Mouse (Mus musculus): Measurements from ENCODE around the gene Ptch1. TPM values are rescaled to one million over a fixed set of nuclear protein-coding genes. Genes with fewer than 3 reads are reported as not detected.

Gene Ptch1
- polyA plus RNA-seq (2016; fragmentation: Nextera tagmentation; extraction: Ambion mirVana), result 22.7 and 24.3 TPM in 2 replicates

DNA sequence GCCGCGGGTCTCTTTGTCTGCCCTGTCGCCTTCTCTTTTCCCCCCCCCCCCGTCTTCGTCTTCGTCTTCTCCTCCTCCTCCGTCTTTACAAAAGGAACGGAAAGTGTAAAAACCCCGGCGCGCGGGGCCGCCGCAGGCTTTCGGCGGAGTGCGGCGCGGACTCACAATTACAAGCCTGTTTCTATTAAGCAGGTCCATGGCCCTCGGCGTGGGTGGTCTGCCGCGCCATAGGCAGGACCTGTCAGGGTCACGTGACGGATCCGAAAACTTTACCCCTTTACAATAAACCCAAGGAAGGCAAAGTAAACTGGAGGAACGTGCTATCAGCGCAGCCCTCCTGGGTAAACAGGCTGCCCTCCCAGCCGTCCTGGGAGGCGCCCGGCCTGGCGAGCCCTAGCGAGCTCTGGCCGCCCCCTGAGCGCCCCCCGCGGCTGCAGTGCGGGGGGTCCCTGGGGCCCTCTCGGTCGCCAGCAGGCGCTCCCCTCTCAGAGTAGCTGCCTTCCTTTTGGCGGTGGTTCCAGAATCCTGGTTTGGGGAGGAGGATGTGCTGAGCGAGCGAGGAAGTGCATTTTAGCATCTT lies at the start of gene Ptch1:
Ptch1 (minus strand) TSS at position 343 of the 580 bp plus-strand sequence.
- Histone ChIP-seq H3K27me3 (peaks cover 67% of the 10 kb centered on the region), H3K4me3 (peak within 1 kb of the TSS; percentile 63), H3K9me3 (replicated peaks) (no peaks in the 10 kb centered on the region), H3K9ac (peak within 1 kb of the TSS; percentile 84), H3K4me1 (peaks cover 31% of the 10 kb centered on the region), H3K27ac (peak within 1 kb of the TSS; percentile 87), H3K4me2 (replicated peaks) (peak within 1 kb of the TSS; percentile 91), H3K36me3 (no peaks in the 10 kb centered on the region)
- WGBS, result under 1% methylated on average over 38 of the region's 44 CpGs
- peak; percentile 63 for ATAC-seq (ENCODE audit: low FRiP score)

- Histone ChIP-seq H3K27me3 (no peaks in the 10 kb centered on the region), H3K9ac (no peak overlapping the region), H3K9me3 (replicated peaks) (no peaks in the 10 kb centered on the region), H3K36me3 (no peaks in the 10 kb centered on the region), H3K4me1 (no peaks in the 10 kb centered on the region), H3K27ac (no peak overlapping the region), H3K4me2 (replicated peaks) (no peak overlapping the region), H3K4me3 (no peak overlapping the region)
- 81% methylated on average over 3 of the region's 3 CpGs for whole genome bisulfite sequencing
- ATAC-seq (ENCODE audit: low FRiP score), result no peak
Measured at GRCm38 (mm10) chr13:63621301-63621700, 47.9 kb upstream of the Ptch1 start.

DNA sequence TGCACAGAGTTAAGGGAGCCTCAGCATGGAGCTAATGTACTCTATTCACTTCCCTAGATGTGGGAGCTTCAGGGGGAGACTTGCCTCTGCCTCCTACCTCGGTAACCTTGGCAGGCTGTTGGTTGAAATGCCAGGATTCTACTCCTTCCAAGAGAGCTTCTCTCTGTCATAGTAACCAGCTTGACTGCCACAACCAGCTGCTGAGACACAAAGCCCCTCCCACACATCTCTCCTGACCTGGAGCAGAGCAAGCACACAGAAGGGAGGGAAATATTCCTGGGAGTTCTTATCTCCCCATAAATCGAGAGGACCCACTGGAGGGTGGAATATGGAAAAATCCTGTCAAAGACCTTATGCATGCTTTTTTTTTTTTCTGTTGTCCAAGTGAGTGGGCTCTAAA lies 39.8 kb upstream of the Ptch1 start:
- no peaks in the 10 kb centered on the region for H3K27me3 ChIP-seq
- 56% methylated on average over 2 of the region's 2 CpGs for WGBS
- H3K36me3 ChIP-seq, result no peaks in the 10 kb centered on the region
- H3K4me3 ChIP-seq, result no peak overlapping the region
- no peaks in the 10 kb centered on the region for H3K9me3 ChIP-seq (replicated peaks)
- no peak overlapping the region for H3K9ac ChIP-seq
- ATAC-seq (ENCODE audit: low FRiP score), result no peak
- no peak overlapping the region for H3K4me2 ChIP-seq (replicated peaks)
- H3K4me1 ChIP-seq, result peaks cover 7% of the 10 kb centered on the region; the same call in 1 of the 2 replicates
- H3K27ac ChIP-seq, result no peak overlapping the region

DNA sequence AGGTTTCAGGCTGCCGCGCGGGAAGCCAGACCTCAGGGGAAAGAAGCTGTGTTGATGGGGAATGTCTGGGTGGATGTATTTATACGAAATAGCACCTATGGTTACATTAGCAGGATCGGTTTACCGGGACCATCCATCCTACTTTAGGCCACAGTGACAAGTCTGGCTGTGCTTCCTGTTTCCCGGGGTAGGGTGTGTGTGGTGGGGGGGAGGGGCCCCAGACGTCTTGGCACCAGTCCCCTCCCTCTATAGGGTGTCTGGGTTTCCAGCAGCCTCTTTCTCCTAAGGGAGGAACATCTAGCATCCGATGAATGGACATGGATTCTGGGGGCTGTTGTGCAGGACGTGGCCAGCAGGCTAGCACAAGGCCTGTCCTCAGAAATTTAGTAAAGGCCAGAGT lies 36.3 kb upstream of the Ptch1 start:
- H3K4me2 ChIP-seq (replicated peaks), result no peak overlapping the region
- WGBS, result 40% methylated on average over 10 of the region's 10 CpGs

DNA sequence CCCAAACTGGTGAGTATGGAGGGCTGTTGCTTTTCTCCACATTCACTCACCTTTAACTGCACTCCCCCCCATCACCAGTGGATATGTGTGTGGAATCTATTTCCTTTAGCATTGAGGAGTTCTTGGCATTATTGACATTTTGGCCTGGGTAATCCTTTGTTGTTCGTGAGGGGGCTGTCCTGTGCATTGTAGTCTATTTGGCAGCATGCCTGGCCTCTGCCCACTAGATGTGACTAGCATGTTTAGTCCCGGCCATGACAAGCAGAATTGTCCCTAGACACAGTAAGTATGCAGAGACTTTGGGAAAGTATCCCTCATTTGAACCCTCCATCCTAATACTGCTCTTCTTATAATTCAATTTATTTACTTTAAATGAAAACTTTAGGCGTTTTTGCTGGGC lies 24.2 kb upstream of the Ptch1 start:
- 59% methylated on average over 3 of the region's 3 CpGs for WGBS

More for the DNA sequence above, 36.3 kb upstream of the Ptch1 start:
- peaks cover 7% of the 10 kb centered on the region; the same call in 1 of the 2 replicates for H3K4me1 ChIP-seq
- H3K4me3 ChIP-seq, result no peak overlapping the region
- H3K9ac ChIP-seq, result no peak overlapping the region
- no peaks in the 10 kb centered on the region for H3K36me3 ChIP-seq
- no peak overlapping the region for H3K27ac ChIP-seq
- ATAC-seq (ENCODE audit: low FRiP score), result no peak
- H3K9me3 ChIP-seq (replicated peaks), result no peaks in the 10 kb centered on the region
- no peaks in the 10 kb centered on the region for H3K27me3 ChIP-seq

DNA sequence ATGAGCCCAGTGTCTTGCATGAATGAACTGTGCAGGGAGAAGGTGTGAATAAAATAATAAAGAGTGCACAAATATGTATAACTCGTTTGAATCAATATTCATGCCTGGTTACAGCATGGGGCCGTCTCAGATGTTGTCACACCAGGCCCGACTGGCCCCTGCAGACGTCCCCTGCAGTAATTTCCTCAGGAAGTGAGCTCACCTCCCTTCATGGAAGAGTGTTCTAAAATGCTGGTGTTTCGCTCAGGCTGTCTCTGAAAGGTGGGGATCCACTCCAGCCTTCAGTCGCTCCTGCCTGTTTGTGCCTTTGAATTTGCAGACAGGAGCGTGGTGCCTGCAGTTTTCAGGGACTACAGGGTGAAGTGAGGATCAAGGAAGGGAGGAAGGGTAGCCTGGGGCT lies 22.5 kb upstream of the Ptch1 start:
- Histone ChIP-seq H3K4me2 (replicated peaks) (no peak overlapping the region), H3K27ac (no peak overlapping the region), H3K9ac (no peak overlapping the region), H3K4me1 (peaks cover 7% of the 10 kb centered on the region; the same call in 1 of the 2 replicates), H3K4me3 (no peak overlapping the region), H3K9me3 (replicated peaks) (no peaks in the 10 kb centered on the region), H3K36me3 (no peaks in the 10 kb centered on the region), H3K27me3 (no peaks in the 10 kb centered on the region)
- ATAC-seq (ENCODE audit: low FRiP score), result no peak
- WGBS, result 73% methylated on average over 7 of the region's 7 CpGs

More for the DNA sequence above, 24.2 kb upstream of the Ptch1 start:
- H3K9me3 ChIP-seq (replicated peaks), result no peaks in the 10 kb centered on the region
- peak; percentile 82 for ATAC-seq (ENCODE audit: low FRiP score)
- H3K9ac ChIP-seq, result no peak overlapping the region
- no peaks in the 10 kb centered on the region for H3K27me3 ChIP-seq
- H3K4me2 ChIP-seq (replicated peaks), result no peak overlapping the region
- peaks cover 7% of the 10 kb centered on the region; the same call in 1 of the 2 replicates for H3K4me1 ChIP-seq
- H3K36me3 ChIP-seq, result no peaks in the 10 kb centered on the region
- H3K27ac ChIP-seq, result no peak overlapping the region
- no peak overlapping the region for H3K4me3 ChIP-seq

- Histone ChIP-seq H3K4me1 (peaks cover 7% of the 10 kb centered on the region; the same call in 1 of the 2 replicates), H3K27me3 (no peaks in the 10 kb centered on the region), H3K9ac (no peak overlapping the region), H3K4me3 (no peak overlapping the region), H3K27ac (no peak overlapping the region), H3K9me3 (replicated peaks) (no peaks in the 10 kb centered on the region), H3K36me3 (no peaks in the 10 kb centered on the region), H3K4me2 (replicated peaks) (no peak overlapping the region)
- WGBS, result 56% methylated on average over 13 of the region's 13 CpGs
- ATAC-seq (ENCODE audit: low FRiP score), result no peak
Measured at GRCm38 (mm10) chr13:63593469-63594050, 20.2 kb upstream of the Ptch1 start.

DNA sequence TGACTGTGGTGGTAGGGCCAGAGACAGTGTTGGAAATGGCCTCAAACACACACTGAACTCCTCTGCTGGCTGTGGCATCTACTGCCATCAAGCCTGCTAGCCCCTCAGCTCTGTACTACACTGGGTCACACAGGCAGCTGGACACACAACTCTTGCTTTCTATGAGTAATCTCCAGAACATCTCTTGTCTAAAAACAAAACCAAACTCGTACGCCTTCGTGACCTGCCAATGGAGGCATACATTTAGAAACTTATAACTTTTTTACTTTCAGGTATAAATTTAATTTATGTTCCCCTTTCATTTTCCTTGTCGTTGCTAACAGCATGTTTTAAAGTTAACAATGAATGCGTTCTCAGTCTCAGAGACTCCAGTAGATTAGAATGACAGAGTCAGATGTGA lies 19.4 kb upstream of the Ptch1 start:
- no peak overlapping the region for H3K9ac ChIP-seq
- H3K4me3 ChIP-seq, result no peak overlapping the region
- no peak for ATAC-seq (ENCODE audit: low FRiP score)
- H3K4me2 ChIP-seq (replicated peaks), result no peak overlapping the region
- H3K27me3 ChIP-seq, result no peaks in the 10 kb centered on the region
- no peaks in the 10 kb centered on the region for H3K36me3 ChIP-seq
- WGBS, result 85% methylated on average over 5 of the region's 5 CpGs
- H3K9me3 ChIP-seq (replicated peaks), result no peaks in the 10 kb centered on the region
- H3K4me1 ChIP-seq, result peaks cover 7% of the 10 kb centered on the region; the same call in 1 of the 2 replicates
- no peak overlapping the region for H3K27ac ChIP-seq

DNA sequence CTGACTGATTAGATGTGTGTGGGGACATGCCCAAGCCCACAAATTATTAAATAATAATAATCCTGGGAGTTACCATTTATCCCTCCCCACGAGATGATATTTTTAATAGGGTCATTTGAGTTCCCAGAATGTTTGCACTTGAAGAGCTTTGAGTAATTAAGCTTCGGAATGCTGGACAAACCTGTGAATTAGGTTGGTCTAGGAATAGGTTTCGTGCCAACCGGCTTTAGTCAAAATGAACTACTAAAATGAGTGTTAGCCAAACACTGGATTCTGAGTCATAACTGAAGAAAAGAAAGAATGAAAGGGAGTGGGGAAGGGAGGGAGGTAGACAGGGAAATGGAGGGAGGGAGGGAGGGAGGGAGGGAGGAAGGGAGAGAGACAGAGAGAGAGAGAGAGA lies 1.2 kb upstream of the Ptch1 start:
- 63% methylated on average over 4 of the region's 4 CpGs for WGBS

DNA sequence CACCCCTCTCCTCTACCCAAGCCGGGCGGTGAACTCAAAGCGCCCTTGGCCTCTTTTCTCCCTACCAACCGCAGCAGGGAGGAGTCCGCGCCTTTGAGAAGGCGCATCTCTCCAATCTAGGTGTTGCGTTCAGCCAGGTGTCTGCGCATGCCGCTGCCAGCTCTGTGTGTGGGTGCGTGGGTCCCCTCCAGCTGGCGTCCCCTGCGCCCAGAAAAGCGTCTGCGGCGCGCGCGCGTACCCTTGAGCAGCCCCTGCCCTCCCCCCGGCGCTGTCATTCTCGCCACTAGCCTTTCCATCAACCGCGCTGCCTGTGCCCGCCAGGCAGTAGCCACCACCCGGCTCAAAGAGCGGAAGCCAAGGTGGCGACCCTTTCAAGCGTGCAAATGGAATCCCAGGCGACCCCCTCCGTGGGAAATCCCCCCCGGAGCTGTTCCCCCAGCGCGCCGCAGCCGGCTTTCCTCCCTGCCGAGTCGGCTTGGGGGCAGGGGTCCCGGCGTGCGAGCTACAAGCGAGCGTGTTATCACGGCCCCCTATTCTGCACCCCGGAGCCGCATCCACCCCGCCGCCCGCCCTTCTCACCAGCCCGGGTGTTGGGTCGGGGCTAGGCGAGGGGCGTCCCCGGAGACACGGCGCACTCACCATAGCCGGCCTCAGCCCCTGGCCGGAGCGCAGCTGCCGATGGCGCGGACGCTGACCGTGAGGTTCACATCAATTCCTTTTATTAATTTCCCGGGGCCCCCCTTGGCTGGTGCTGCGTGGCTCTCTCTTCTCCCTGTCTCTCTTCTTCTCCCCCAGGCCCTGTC lies 744 bp downstream of the Ptch1 start:
- Histone ChIP-seq H3K27me3 (peaks cover 67% of the 10 kb centered on the region), H3K9ac (peak overlapping the region; percentile 84), H3K4me1 (peaks cover 34% of the 10 kb centered on the region), H3K9me3 (replicated peaks) (no peaks in the 10 kb centered on the region), H3K4me3 (peak overlapping the region; percentile 63), H3K27ac (peak overlapping the region; percentile 87), H3K4me2 (replicated peaks) (peak overlapping the region; percentile 91), H3K36me3 (no peaks in the 10 kb centered on the region)
- under 1% methylated on average over 65 of the region's 67 CpGs for WGBS
- ATAC-seq (ENCODE audit: low FRiP score), result peak; percentile 62

More for the DNA sequence above, 1.2 kb upstream of the Ptch1 start:
- H3K36me3 ChIP-seq, result no peaks in the 10 kb centered on the region
- no peak overlapping the region for H3K4me2 ChIP-seq (replicated peaks)
- no peak overlapping the region for H3K27ac ChIP-seq
- H3K4me3 ChIP-seq, result no peak overlapping the region
- no peak for ATAC-seq (ENCODE audit: low FRiP score)
- H3K9ac ChIP-seq, result no peak overlapping the region
- H3K27me3 ChIP-seq, result peaks cover 57% of the 10 kb centered on the region
- peaks cover 21% of the 10 kb centered on the region for H3K4me1 ChIP-seq
- H3K9me3 ChIP-seq (replicated peaks), result no peaks in the 10 kb centered on the region

DNA sequence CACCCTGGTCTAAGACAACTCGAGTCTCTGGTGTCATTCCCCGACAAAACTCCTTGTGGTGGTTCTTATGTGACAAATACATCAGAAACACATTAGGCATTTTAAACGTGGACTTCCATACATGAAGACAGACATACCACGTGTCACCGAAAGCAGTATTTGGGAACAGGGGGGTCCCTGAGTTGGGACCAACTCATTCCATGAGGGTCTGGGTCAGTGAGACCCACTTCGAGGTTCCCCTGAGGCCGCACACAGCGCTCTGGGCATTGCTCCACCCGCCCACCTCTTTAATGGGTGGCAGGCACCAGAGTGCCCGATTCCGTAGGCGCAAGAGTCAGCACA lies 1.3 kb downstream of the Ptch1 start:
- no peaks in the 10 kb centered on the region for H3K9me3 ChIP-seq (replicated peaks)
- no peak for ATAC-seq (ENCODE audit: low FRiP score)
- H3K27ac ChIP-seq, result peak overlapping the region; percentile 87
- H3K27me3 ChIP-seq, result peaks cover 67% of the 10 kb centered on the region
- WGBS, result 2% methylated on average over 12 of the region's 12 CpGs
- H3K36me3 ChIP-seq, result no peaks in the 10 kb centered on the region
- H3K9ac ChIP-seq, result peak overlapping the region; percentile 84
- peak overlapping the region; percentile 63 for H3K4me3 ChIP-seq
- peaks cover 34% of the 10 kb centered on the region for H3K4me1 ChIP-seq
- H3K4me2 ChIP-seq (replicated peaks), result peak overlapping the region; percentile 91

DNA sequence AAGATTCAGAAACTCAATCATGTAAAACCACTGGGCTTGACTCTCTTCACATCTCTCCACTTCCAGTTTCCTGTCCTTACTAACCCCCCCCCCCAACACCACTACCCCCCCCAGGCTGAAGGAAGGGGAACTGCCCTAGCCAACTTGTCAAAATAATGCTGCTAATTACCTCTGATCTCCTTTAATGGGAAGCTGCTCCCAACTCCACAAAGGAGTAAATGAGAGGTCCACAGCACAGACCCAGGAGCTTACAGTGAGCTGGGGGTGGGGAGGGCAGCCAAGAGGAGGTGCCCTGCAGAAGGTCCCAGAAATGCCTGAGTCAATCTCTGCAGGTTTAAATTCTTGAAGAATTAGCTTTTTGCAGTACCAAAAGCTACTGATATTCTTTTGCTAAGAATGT lies 2.9 kb downstream of the Ptch1 start:
- Histone ChIP-seq H3K4me1 (peaks cover 39% of the 10 kb centered on the region), H3K36me3 (no peaks in the 10 kb centered on the region), H3K4me2 (replicated peaks) (peak overlapping the region; percentile 91), H3K9ac (no peak overlapping the region), H3K27me3 (peaks cover 55% of the 10 kb centered on the region), H3K9me3 (replicated peaks) (no peaks in the 10 kb centered on the region), H3K27ac (0 out of 2 replicates have a peak overlapping the region, but pooled peaks have one; percentile 30), H3K4me3 (no peak overlapping the region)
- no peak for ATAC-seq (ENCODE audit: low FRiP score)
